Mouse (Mus musculus) kidney, adult 2 months (tissue): ENCODE measurements around the gene Rab3a. TPM values are rescaled to one million over a fixed set of nuclear protein-coding genes. Genes with fewer than 3 reads are reported as not detected.

Experiments used
- DNase-seq: peaks from one replicate; pipeline ENCODE4 v3.0.0; 2021
- H3K27ac ChIP-seq: fragments of 200-500 bp; 2 replicates; pipeline ENCODE4 v1.5.1; 2012; ENCODE audit warnings: low read depth, low read length, control low read depth, inconsistent platforms; ENCODE audit not compliant: insufficient read depth
- H3K27me3 ChIP-seq: fragments of 200-500 bp; replicated peaks from 2 replicates; pipeline ENCODE4 v1.6.1; 2012; ENCODE audit warnings: mild to moderate bottlenecking, moderate library complexity, low read length, inconsistent platforms; ENCODE audit not compliant: control insufficient read depth, insufficient read depth
- H3K36me3 ChIP-seq: fragments of 200-500 bp; 2 replicates; pipeline ENCODE4 v1.6.1; 2012; ENCODE audit warnings: mild to moderate bottlenecking, moderate library complexity, low read length, inconsistent platforms; ENCODE audit not compliant: control insufficient read depth, insufficient read depth
- H3K4me1 ChIP-seq: fragments of 200-500 bp; 2 replicates; pipeline ENCODE4 v1.6.1; 2011; ENCODE audit warnings: low read length; ENCODE audit not compliant: control insufficient read depth, insufficient read depth
- H3K4me3 ChIP-seq: fragments of 200-500 bp; 2 replicates; pipeline ENCODE4 v1.5.1; 2011; ENCODE audit warnings: mild to moderate bottlenecking, low read depth, low read length, control low read depth; ENCODE audit not compliant: insufficient read depth
- CTCF ChIP-seq: fragments of 200-500 bp; conservative IDR thresholded peaks from 2 replicates; pipeline ENCODE4 v1.5.1; 2011; ENCODE audit warnings: low read depth, mild to moderate bottlenecking, control low read depth, low read length, moderate library complexity, mixed read lengths; ENCODE audit not compliant: insufficient read depth, insufficient read length
- POLR2A ChIP-seq: fragments of 200-500 bp; IDR thresholded peaks from one replicate; pipeline ENCODE4 v1.6.1; 2011; ENCODE audit warnings: low read depth, low read length, control low read depth
- WGBS: fragments of 180-500 bp; shearing (Covaris S2); methylation state at CpG from one replicate; pipeline ENCODE4 v1.1.7; 2018; 5-methylcytosine and 5-hydroxymethylcytosine counted together
- polyA plus RNA-seq: library from polyadenylated mRNA; depleted of rRNA; stranded (reverse); fragments of >200 nt; gene quantifications from 2 replicates; pipeline ENCODE4 v1.2.3, GENCODE M21; 2012

Gene Rab3a
- polyA plus RNA-seq, 1 experiment: 31.1 TPM

DNA sequence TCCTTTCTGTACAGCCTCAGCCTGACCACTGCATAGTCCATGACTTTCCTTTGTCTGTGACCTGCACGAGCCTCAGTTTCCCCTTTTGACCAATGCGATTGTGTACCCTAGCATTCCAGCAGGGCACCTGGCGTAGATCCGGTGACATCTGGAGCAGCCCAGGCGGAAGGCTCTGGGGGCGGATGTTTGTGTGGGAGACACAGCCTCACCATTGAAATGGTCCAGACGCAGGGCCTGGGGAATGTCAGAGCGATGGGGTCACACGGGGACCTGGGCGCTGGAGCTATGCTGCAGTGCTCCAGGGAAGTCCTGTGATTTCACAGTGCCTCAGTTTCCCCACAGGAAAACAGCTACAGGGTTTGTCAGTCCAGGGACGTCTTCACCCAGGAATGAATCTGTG, 12.3 kb upstream of the Rab3a start:
- Histone ChIP-seq H3K27ac (no peak overlapping the region), H3K27me3 (no peaks in the 10 kb centered on the region), H3K4me3 (no peak overlapping the region), H3K4me1 (peaks cover 3% of the 10 kb centered on the region; the same call in 1 of the 2 replicates), H3K36me3 (no peaks in the 10 kb centered on the region; the same call in 1 of the 2 replicates)
- WGBS: 70% methylated on average over 11 of the region's 11 CpGs
- TF ChIP-seq POLR2A: no peak
- DNase-seq: no peak

DNA sequence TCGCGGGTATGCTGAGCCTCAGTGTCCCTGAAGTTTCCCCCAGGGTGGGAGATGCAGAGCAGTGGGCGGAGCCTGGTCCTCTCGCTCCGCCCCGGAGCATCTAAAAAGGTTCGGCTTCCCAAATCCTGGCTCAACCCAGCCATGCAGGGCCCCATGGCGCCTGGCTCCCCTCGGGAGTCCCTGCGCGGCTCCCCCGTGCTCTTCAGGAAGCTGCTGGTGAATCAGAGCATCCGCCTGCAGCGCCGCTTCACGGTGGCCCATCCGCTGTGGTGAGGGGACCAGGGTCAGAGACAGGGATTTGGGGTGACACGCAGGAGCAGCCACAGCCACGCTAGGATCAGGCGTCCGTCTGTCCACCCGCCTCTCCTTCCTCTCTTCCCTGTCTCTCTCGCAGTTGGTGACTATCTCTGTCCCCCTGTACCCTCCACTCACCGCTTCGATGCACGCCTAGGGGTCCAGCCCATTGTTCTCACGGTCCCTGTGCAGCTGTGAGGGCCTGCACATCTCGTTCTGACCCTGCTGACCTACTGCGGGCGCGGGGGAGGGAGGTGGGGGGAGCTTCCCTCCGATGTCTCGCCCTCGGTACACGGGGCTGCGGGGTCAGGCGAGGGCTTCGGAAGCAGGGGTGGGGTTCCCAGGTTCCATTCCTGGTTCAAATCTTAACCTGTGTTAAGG, 11.4 kb upstream of the Rab3a start:
- Histone ChIP-seq H3K36me3 (no peaks in the 10 kb centered on the region; the same call in 1 of the 2 replicates), H3K4me3 (peak overlapping the region; percentile 38), H3K4me1 (peaks cover 3% of the 10 kb centered on the region; the same call in 1 of the 2 replicates), H3K27ac (peak overlapping the region; percentile 49; the same call in 1 of the 2 replicates), H3K27me3 (no peaks in the 10 kb centered on the region)
- WGBS: 40% methylated on average over 38 of the region's 38 CpGs
- no peak for DNase-seq
- TF ChIP-seq CTCF (no peak), POLR2A (no peak)

DNA sequence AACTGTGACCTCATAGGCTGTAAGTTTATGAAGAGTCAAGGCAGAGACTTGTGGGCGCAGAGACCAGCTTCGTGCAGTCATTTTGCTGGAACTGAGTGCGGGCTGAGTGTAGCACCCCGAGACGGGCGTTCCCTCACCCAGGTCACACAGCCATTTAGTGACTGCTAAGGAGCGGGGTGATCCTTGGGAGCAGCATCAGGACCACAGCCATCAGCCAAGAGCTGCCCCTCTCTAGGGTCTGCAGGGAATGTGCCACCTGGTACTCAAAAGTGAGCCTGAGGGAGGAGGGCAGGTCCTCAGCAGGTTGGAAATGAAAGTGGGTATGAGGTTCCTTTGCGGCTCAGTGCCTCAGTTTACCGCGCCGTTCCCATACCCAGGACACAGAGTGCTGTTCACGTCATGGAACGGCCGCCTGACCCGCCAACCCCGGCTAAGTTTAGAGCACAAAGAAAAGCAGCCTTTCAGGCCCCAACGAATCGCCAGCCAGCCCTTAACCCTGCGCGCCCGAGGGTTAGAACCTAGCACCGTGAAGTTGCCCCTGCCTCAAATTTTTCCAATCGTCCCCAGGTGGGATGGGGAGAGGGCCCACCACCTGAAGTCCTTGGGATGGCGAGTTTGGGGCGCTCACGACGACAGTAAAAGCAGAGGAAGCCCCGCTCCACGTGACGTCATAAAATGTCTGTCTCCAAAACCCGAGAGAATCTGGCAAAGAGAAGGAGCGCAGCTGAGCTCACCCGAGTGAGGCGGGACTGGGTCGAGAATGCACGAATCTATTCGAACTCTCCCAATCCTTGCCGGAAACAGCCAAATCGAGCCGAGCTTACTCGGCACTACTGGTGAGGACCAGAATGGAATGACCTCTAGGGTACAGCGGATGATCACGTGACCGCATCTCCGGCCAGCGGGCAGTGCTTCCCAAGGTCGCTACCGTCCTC, 10.6 kb upstream of the Rab3a start:
- peaks cover 3% of the 10 kb centered on the region; the same call in 1 of the 2 replicates for H3K4me1 ChIP-seq
- no peaks in the 10 kb centered on the region for H3K27me3 ChIP-seq
- no peaks in the 10 kb centered on the region; the same call in 1 of the 2 replicates for H3K36me3 ChIP-seq
- peak overlapping the region; percentile 49 for H3K27ac ChIP-seq
- peak overlapping the region; percentile 38 for H3K4me3 ChIP-seq
- DNase-seq: peak; percentile 95
- 12% methylated on average over 48 of the region's 48 CpGs for WGBS
- peak; percentile 47 for TF ChIP-seq POLR2A
- TF ChIP-seq CTCF: 0 out of 2 replicates have a peak, but pooled peaks have one; percentile 19

DNA sequence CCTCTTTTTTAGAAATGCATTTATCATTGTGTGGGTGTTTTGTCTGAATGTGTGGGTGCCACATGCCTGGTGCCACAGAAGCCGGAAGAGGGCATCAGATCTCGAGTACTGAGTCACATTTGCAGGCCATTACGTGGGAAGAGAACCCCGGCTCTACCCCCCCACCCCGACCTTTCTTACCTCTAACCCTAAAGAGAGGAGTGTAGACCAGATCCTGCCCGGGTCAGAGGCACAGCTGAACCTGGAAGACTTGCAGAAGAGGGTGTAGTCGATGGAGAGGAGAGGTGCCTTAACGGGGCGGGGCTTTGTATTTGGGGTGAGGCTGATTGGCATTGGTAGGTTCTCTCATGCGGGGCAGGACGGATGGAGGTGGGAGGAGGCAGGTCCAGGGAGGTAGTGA, 9.7 kb upstream of the Rab3a start:
- H3K27me3 ChIP-seq: no peaks in the 10 kb centered on the region
- peaks cover 3% of the 10 kb centered on the region; the same call in 1 of the 2 replicates for H3K4me1 ChIP-seq

DNA sequence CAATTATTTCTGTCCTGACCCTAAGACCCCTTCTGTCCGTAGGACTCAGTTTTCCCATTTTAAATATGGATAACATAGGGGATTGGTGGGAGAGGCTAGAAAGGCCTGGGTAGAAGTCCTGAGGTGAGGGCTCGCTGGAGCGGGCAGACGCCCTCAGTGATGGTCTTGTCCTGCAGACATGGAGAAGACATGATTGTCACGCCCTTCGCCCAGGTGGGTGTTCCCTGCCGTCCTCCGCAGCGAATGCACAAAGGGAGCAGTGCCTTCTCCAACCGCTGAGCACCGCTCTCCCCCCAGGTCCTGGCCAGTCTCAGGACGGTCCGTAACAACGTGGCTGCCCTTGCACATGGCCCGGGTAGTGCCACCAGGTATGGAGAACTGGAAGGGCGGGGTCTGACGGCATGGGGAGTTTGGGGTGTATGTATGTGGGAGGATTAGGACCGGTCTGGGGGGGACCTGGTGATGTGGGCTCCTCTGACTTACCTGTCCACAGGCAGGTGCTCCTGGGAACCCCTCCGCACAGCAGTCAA, 8.7 kb upstream of the Rab3a start:
- Histone ChIP-seq H3K4me1 (peaks cover 3% of the 10 kb centered on the region; the same call in 1 of the 2 replicates), H3K36me3 (no peaks in the 10 kb centered on the region), H3K27me3 (no peaks in the 10 kb centered on the region), H3K4me3 (no peak overlapping the region), H3K27ac (no peak overlapping the region)
- no peak for DNase-seq
- WGBS: 73% methylated on average over 19 of the region's 19 CpGs
- no peak for TF ChIP-seq CTCF
- TF ChIP-seq POLR2A: no peak

More for the DNA sequence above, 9.7 kb upstream of the Rab3a start:
- Histone ChIP-seq H3K27ac (peak overlapping the region; percentile 49), H3K36me3 (no peaks in the 10 kb centered on the region), H3K4me3 (no peak overlapping the region)
- DNase-seq: no peak
- 53% methylated on average over 11 of the region's 11 CpGs for WGBS
- TF ChIP-seq POLR2A: no peak
- TF ChIP-seq CTCF: no peak

DNA sequence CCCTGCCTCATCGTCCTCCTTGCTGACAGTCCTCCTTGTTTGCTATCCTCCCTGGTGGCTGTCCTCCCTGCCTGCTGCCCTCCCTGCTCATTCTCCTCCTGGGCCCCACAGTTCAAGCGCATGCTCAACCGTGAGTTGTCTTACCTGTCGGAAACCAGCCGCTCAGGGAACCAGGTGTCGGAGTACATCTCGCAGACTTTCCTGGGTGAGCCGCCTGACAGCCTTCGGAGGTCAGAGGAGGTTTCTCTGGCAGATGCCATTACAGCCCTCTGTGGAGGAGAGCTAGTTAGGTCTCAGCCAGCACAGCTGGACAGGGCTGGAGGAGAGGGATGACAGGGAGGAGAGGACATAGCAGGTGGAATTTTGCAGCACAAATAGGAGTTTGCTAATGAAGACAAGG, 7.8 kb upstream of the Rab3a start:
- WGBS: 76% methylated on average over 9 of the region's 9 CpGs
- no peak for DNase-seq
- Histone ChIP-seq H3K36me3 (no peaks in the 10 kb centered on the region), H3K4me3 (no peak overlapping the region), H3K27me3 (no peaks in the 10 kb centered on the region), H3K4me1 (peaks cover 3% of the 10 kb centered on the region; the same call in 1 of the 2 replicates), H3K27ac (no peak overlapping the region)
- no peak for TF ChIP-seq CTCF
